Mouse (Mus musculus) stomach, embryonic 15.5 days (tissue): ENCODE data around the gene Krtap13. TPM values are rescaled to one million over a fixed set of nuclear protein-coding genes. Genes with fewer than 3 reads are reported as not detected.
"Not testable (repeated sequence)": the region's sequence is repeated elsewhere in the genome, so short reads cannot be mapped to it uniquely, and the experiment has no call there.

ENCODE experiments used
- ATAC-seq: fragments of 200-750 bp; cut with Nextera tagmentation; 2 replicates; pipeline ENCODE4 v1.8.0; 2017; ENCODE audit warnings: low read depth, moderate number of reproducible peaks, moderate TSS enrichment; ENCODE audit not compliant: insufficient read depth, low FRiP score
- H3K27ac ChIP-seq: fragments of 300-500 bp; sonication (generic); 2 replicates; pipeline ENCODE4 v1.5.1; 2015; ENCODE audit warnings: mild to moderate bottlenecking, inconsistent platforms
- H3K27me3 ChIP-seq: fragments of 300-500 bp; sonication (generic); replicated peaks from 2 replicates; pipeline ENCODE4 v1.6.1; 2015; ENCODE audit warnings: inconsistent platforms
- H3K36me3 ChIP-seq: fragments of 300-500 bp; sonication (generic); 2 replicates; pipeline ENCODE4 v1.6.1; 2015; ENCODE audit warnings: inconsistent platforms
- H3K4me1 ChIP-seq: fragments of 300-500 bp; sonication (generic); 2 replicates; pipeline ENCODE4 v1.6.1; 2015; ENCODE audit warnings: inconsistent platforms
- H3K4me2 ChIP-seq: fragments of 300-500 bp; sonication (generic); 2 replicates; pipeline ENCODE4 v1.6.1; 2015; ENCODE audit warnings: mild to moderate bottlenecking, inconsistent platforms
- H3K4me3 ChIP-seq: fragments of 300-500 bp; sonication (generic); replicated peaks from 2 replicates; pipeline ENCODE4 v1.5.1; 2015; ENCODE audit warnings: inconsistent platforms
- H3K9ac ChIP-seq: fragments of 300-500 bp; sonication (generic); 2 replicates; pipeline ENCODE4 v1.6.1; 2015; ENCODE audit warnings: inconsistent platforms
- H3K9me3 ChIP-seq: fragments of 300-500 bp; sonication (generic); 2 replicates; pipeline ENCODE4 v1.6.1; 2016; ENCODE audit warnings: inconsistent platforms
- WGBS: fragments of 180-500 bp; shearing (Covaris S2); methylation state at CpG from one replicate; pipeline ENCODE4 v1.1.7; 2015; 5-methylcytosine and 5-hydroxymethylcytosine counted together
- polyA plus RNA-seq: library from polyadenylated mRNA; unstranded; fragments of >200 nt; fragmentation: Nextera tagmentation; extraction: Ambion mirVana; gene quantifications from 2 replicates; pipeline ENCODE4 v1.2.1, GENCODE M21; 2015

Gene Krtap13
- polyA plus RNA-seq: not detected in 2 replicates

- not testable (repeated sequence) for H3K36me3 ChIP-seq, H3K27ac ChIP-seq, H3K27me3 ChIP-seq, H3K9me3 ChIP-seq, ATAC-seq, H3K9ac ChIP-seq, H3K4me2 ChIP-seq, H3K4me1 ChIP-seq, H3K4me3 ChIP-seq
- 87% methylated on average over 3 of the region's 3 CpGs for WGBS
Measured at GRCm38 (mm10) chr16:88751535-88751934, at the start of gene Krtap13. Krtap13 (minus strand) TSS chr16:88751635.

- Histone ChIP-seq H3K4me2 (no peak overlapping the region), H3K4me3 (no peak overlapping the region), H3K9ac (no peak overlapping the region), H3K27me3 (no peaks in the 10 kb centered on the region), H3K4me1 (no peaks in the 10 kb centered on the region), H3K36me3 (no peaks in the 10 kb centered on the region), H3K9me3 (no peaks in the 10 kb centered on the region), H3K27ac (no peak overlapping the region)
- WGBS: 65% methylated on average over 2 of the region's 2 CpGs
- no peak for ATAC-seq
Measured at GRCm38 (mm10) chr16:88786786-88787185, 35.4 kb upstream of the Krtap13 start.

DNA sequence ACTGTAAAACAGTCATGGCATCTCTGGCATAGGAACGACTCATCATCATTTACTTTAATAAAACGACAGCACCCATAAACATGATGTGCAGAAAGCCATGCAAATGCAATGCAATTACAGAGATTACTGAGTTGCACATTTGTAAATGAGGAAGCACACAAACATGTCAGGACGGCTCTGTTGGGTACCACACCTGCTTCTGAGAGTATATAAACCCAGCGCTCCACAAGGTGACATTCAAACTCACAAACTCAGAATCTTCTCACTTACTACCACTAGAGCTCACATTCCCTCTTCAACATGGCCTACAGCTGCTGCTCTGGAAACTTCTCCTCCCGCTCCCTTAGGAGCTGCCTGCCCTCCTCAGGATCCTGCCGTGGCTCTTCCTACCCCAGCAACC, 26.2 kb upstream of the Krtap13 start, which contains the start of gene Gm5965:
Gene Gm5965 (plus strand): TSS at position 301 of the 400 bp plus-strand sequence.
- Histone ChIP-seq H3K27ac (no peak within 1 kb of the TSS), H3K36me3 (no peaks in the 10 kb centered on the region), H3K9ac (no peak within 1 kb of the TSS), H3K9me3 (no peaks in the 10 kb centered on the region), H3K4me2 (no peak within 1 kb of the TSS), H3K4me3 (no peak within 1 kb of the TSS), H3K4me1 (no peaks in the 10 kb centered on the region), H3K27me3 (no peaks in the 10 kb centered on the region)
- no peak for ATAC-seq
- WGBS: 83% methylated on average over 6 of the region's 6 CpGs

GRCm38 (mm10) chr16:88774106-88774505, 22.7 kb upstream of the Krtap13 start, which contains the start of gene 2310057N15Rik:
2310057N15Rik (minus strand) TSS chr16:88774206.
- no peaks in the 10 kb centered on the region for H3K9me3 ChIP-seq
- no peaks in the 10 kb centered on the region for H3K4me1 ChIP-seq
- no peak within 1 kb of the TSS for H3K27ac ChIP-seq
- no peaks in the 10 kb centered on the region for H3K36me3 ChIP-seq
- 82% methylated on average over 2 of the region's 2 CpGs for WGBS
- no peaks in the 10 kb centered on the region for H3K27me3 ChIP-seq
- H3K4me3 ChIP-seq: no peak within 1 kb of the TSS
- no peak within 1 kb of the TSS for H3K9ac ChIP-seq
- no peak for ATAC-seq
- H3K4me2 ChIP-seq: no peak within 1 kb of the TSS

- not testable (repeated sequence) for H3K36me3 ChIP-seq, H3K4me3 ChIP-seq, H3K27ac ChIP-seq, H3K27me3 ChIP-seq, H3K9me3 ChIP-seq, H3K4me1 ChIP-seq, H3K4me2 ChIP-seq, H3K9ac ChIP-seq, ATAC-seq
- WGBS: 90% methylated on average over 3 of the region's 3 CpGs
Measured at GRCm38 (mm10) chr16:88758547-88758946, 7.1 kb upstream of the Krtap13 start, which contains the start of gene 2310034C09Rik. 2310034C09Rik (plus strand) TSS chr16:88758847.

GRCm38 (mm10) chr16:88747943-88748342, 3.5 kb downstream of the Krtap13 start:
- WGBS: 72% methylated on average over 4 of the region's 4 CpGs
- Histone ChIP-seq H3K9me3 (no peaks in the 10 kb centered on the region), H3K27ac (no peak overlapping the region), H3K4me1 (no peaks in the 10 kb centered on the region), H3K9ac (no peak overlapping the region), H3K4me3 (no peak overlapping the region), H3K27me3 (no peaks in the 10 kb centered on the region), H3K36me3 (no peaks in the 10 kb centered on the region), H3K4me2 (no peak overlapping the region)
- no peak for ATAC-seq

- no peak for ATAC-seq
- H3K9ac ChIP-seq: no peak overlapping the region
- no peaks in the 10 kb centered on the region for H3K36me3 ChIP-seq
- H3K9me3 ChIP-seq: no peaks in the 10 kb centered on the region
- H3K4me3 ChIP-seq: no peak overlapping the region
- WGBS: 72% methylated on average over 4 of the region's 4 CpGs
- H3K4me1 ChIP-seq: no peaks in the 10 kb centered on the region
- H3K4me2 ChIP-seq: no peak overlapping the region
- no peak overlapping the region for H3K27ac ChIP-seq
- H3K27me3 ChIP-seq: no peaks in the 10 kb centered on the region
Measured at GRCm38 (mm10) chr16:88744750-88745340, 6.6 kb downstream of the Krtap13 start.

DNA sequence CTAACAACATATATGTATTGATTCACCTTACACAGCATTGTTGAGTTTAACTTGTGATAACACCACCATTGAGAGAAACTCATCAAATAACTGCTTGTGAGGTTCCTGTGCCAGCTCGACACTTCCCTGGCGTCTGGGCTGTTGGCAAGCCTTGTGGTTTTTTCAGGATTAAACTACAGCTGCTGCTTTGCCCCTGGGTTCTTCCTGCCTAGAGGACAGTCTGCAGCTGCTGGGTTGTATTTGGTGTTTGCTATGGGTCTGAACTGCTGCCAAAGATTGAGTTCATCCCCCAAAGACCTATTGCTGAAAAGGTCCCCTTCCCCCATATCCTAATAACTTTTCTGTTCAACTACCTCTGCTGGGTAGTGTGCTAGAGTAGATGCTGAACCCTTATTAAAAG, 16.0 kb downstream of the Krtap13 start:
- Histone ChIP-seq H3K4me1 (no peaks in the 10 kb centered on the region), H3K4me2 (no peak overlapping the region), H3K27me3 (no peaks in the 10 kb centered on the region), H3K27ac (no peak overlapping the region), H3K9ac (no peak overlapping the region), H3K4me3 (no peak overlapping the region), H3K9me3 (no peaks in the 10 kb centered on the region), H3K36me3 (no peaks in the 10 kb centered on the region)
- no peak for ATAC-seq
- WGBS: 50% methylated on average over 2 of the region's 2 CpGs

- ATAC-seq: no peak
- Histone ChIP-seq H3K27me3 (no peaks in the 10 kb centered on the region), H3K36me3 (no peaks in the 10 kb centered on the region), H3K4me2 (no peak within 1 kb of the TSS), H3K9ac (no peak within 1 kb of the TSS), H3K27ac (no peak within 1 kb of the TSS), H3K4me3 (no peak within 1 kb of the TSS), H3K9me3 (no peaks in the 10 kb centered on the region), H3K4me1 (no peaks in the 10 kb centered on the region)
- WGBS: 71% methylated on average over 4 of the region's 4 CpGs
Measured at GRCm38 (mm10) chr16:88728812-88729275, 22.6 kb downstream of the Krtap13 start, which contains the start of gene Krtap13-1. Krtap13-1 (plus strand) TSS chr16:88728862.

DNA sequence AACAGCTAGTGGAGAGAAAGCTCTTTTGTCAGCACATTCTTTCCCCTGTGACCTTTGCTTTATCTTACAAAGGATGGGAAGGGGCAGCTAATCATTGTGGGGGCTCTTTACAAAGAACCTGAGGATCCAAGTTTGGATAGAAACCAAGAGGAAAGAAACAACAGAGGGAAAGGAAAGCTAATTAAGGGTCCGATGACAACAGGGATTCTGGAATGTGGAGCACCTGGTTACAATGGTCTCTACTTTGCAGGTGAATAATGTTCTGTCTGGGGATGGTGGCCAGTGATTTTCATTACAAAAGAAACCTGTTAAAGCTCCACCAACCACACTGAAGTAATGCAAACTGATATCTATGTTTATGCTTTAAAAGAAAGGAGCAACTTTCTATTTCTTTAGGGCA, 31.4 kb downstream of the Krtap13 start:
- no peak overlapping the region for H3K27ac ChIP-seq
- no peaks in the 10 kb centered on the region for H3K9me3 ChIP-seq
- H3K4me1 ChIP-seq: no peaks in the 10 kb centered on the region
- WGBS: 21% methylated on average over 1 of the region's 1 CpGs
- H3K27me3 ChIP-seq: no peaks in the 10 kb centered on the region
- no peak for ATAC-seq
- no peaks in the 10 kb centered on the region for H3K36me3 ChIP-seq
- H3K9ac ChIP-seq: no peak overlapping the region
- H3K4me2 ChIP-seq: no peak overlapping the region
- no peak overlapping the region for H3K4me3 ChIP-seq

- H3K36me3 ChIP-seq: no peaks in the 10 kb centered on the region
- no peak overlapping the region for H3K9ac ChIP-seq
- H3K4me1 ChIP-seq: no peaks in the 10 kb centered on the region
- no peak overlapping the region for H3K4me2 ChIP-seq
- H3K27me3 ChIP-seq: no peaks in the 10 kb centered on the region
- H3K9me3 ChIP-seq: no peaks in the 10 kb centered on the region
- no peak overlapping the region for H3K27ac ChIP-seq
- ATAC-seq: no peak
- no peak overlapping the region for H3K4me3 ChIP-seq
Measured at GRCm38 (mm10) chr16:88716549-88716948, 34.9 kb downstream of the Krtap13 start.

DNA sequence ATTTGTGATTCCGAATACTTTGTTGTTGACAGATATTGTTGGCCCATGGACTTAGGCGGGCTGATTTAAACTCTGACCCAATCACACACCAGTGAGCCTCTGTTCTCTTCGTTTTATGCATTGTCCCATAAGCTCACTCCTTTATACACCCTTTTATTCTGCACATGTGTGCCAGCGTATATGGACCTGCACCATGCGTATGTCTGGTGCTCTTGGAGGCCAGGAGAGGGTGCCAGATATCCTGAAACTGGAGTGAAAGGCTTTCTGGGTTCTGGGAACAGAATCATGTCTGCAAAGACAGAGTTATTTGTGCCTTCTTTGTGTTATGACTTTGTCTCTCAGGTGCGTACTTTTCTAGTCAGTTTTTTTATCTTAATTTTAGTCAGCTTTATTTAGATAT, 40.2 kb downstream of the Krtap13 start:
- no peak for ATAC-seq
- Histone ChIP-seq H3K4me2 (no peak overlapping the region), H3K4me3 (no peak overlapping the region), H3K9me3 (no peaks in the 10 kb centered on the region), H3K27me3 (no peaks in the 10 kb centered on the region), H3K4me1 (no peaks in the 10 kb centered on the region), H3K27ac (no peak overlapping the region), H3K36me3 (no peaks in the 10 kb centered on the region), H3K9ac (no peak overlapping the region)
- 84% methylated on average over 6 of the region's 6 CpGs for WGBS

DNA sequence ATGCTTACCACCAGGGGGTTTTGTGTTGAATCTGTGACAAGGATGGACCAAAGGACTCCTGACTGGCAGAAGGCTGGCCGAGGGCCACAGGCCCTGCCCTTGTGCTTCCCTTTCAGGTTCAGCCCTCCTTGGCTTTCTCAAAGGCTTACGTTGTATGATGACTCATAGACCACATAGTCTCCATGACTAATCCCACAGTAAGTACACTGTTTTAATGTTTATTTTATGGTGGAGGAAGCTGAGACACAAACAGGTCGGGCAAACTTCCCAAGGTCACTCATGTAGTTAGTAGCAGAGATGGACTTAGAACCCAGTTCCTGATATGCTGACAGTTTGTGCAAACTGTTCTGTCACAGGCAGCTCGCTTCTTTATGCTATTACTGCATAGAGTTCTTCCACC, 40.7 kb downstream of the Krtap13 start:
- WGBS: 56% methylated on average over 4 of the region's 4 CpGs
- ATAC-seq: peak; percentile 75; the same call in 1 of the 2 replicates
- no peaks in the 10 kb centered on the region for H3K9me3 ChIP-seq

More for the DNA sequence above, 40.7 kb downstream of the Krtap13 start:
- Histone ChIP-seq H3K27ac (no peak overlapping the region), H3K4me2 (no peak overlapping the region), H3K9ac (no peak overlapping the region), H3K36me3 (no peaks in the 10 kb centered on the region), H3K27me3 (no peaks in the 10 kb centered on the region), H3K4me3 (no peak overlapping the region), H3K4me1 (no peaks in the 10 kb centered on the region)
